Mouse (Mus musculus): ENCODE results near the gene 1700067P10Rik.

GRCm38 (mm10) chr17:48052338-48053067, 36.6 kb upstream of the 1700067P10Rik start:
- TF ChIP-seq ZMIZ1 (IDR thresholded peaks at IDR 0.05; ENCODE audit: low read depth, low read length) (no peak), CTCF (conservative IDR thresholded peaks at IDR 0.05 in 1 of 2, IDR thresholded peaks at IDR 0.05 in 1 of 2; ENCODE audit: low read depth in 2 of 2, low read length in 2 of 2) (no peak), POLR2A (IDR thresholded peaks at IDR 0.05; ENCODE audit: low read depth, low read length) (no peak), ZC3H11A (IDR thresholded peaks at IDR 0.05; ENCODE audit: low read depth, low read length) (no peak), POLR2AphosphoS2 (IDR thresholded peaks at IDR 0.05; ENCODE audit: low read depth, low read length) (no peak), USF1 (IDR thresholded peaks at IDR 0.05; ENCODE audit: low read depth, low read length) (no peak), HCFC1 (IDR thresholded peaks at IDR 0.05; ENCODE audit: low read depth, low read length) (no peak), MYC (IDR thresholded peaks at IDR 0.05; ENCODE audit: low read depth, low read length) (no peak), E2F4 (IDR thresholded peaks at IDR 0.05; ENCODE audit: insufficient replicate concordance, low read depth, low read length) (no peak), RCOR1 (conservative IDR thresholded peaks at IDR 0.05; ENCODE audit: low read depth, low read length) (no peak), ZKSCAN1 (IDR thresholded peaks at IDR 0.05; ENCODE audit: borderline replicate concordance, low read depth, low read length) (no peak), ELF1 (IDR thresholded peaks at IDR 0.05; ENCODE audit: low read depth, low read length) (no peak)
